Mouse (Mus musculus): Measurements from ENCODE around the gene Spint4.
"Not testable (repeated sequence)": the region's sequence is repeated elsewhere in the genome, so short reads cannot be mapped to it uniquely, and the experiment has no call there.

GRCm38 (mm10) chr2:164716194-164716786 is 18.0 kb downstream of the Spint4 start:
- TF ChIP-seq CTCF (IDR thresholded peaks at IDR 0.05; ENCODE audit: low read depth, low read length); EP300 (IDR thresholded peaks at IDR 0.05; ENCODE audit: insufficient read depth, low read depth, low read length): not testable (repeated sequence)
